Mouse (Mus musculus) stomach, embryonic 14.5 days (tissue): ENCODE measurements around the gene Csad. TPM values are rescaled to one million over a fixed set of nuclear protein-coding genes. Genes with fewer than 3 reads are reported as not detected.

ENCODE experiments used
- ATAC-seq: fragments of 200-750 bp; cut with Nextera tagmentation; 2 replicates; pipeline ENCODE4 v1.8.0; 2017; ENCODE audit warnings: low read depth, moderate TSS enrichment; ENCODE audit not compliant: insufficient number of reproducible peaks, insufficient read depth, low FRiP score
- H3K27ac ChIP-seq: fragments of 300-500 bp; sonication (generic); 2 replicates; pipeline ENCODE4 v1.5.1; 2014; ENCODE audit warnings: mild to moderate bottlenecking, low read length, moderate library complexity, mixed read lengths
- H3K27me3 ChIP-seq: fragments of 300-500 bp; sonication (generic); 2 replicates; pipeline ENCODE4 v1.6.1; 2014; ENCODE audit warnings: low read length, control low read depth, mixed read lengths; ENCODE audit not compliant: control insufficient read depth, insufficient read depth
- H3K36me3 ChIP-seq: fragments of 300-500 bp; sonication (generic); 2 replicates; pipeline ENCODE4 v1.6.1; 2014; ENCODE audit warnings: mild to moderate bottlenecking, control low read depth, low read length, moderate library complexity, mixed read lengths; ENCODE audit not compliant: control insufficient read depth, insufficient read depth
- H3K4me1 ChIP-seq: fragments of 300-500 bp; sonication (generic); 2 replicates; pipeline ENCODE4 v1.6.1; 2014; ENCODE audit warnings: low read length, control low read depth, mixed read lengths; ENCODE audit not compliant: control insufficient read depth, insufficient read depth
- H3K4me2 ChIP-seq: fragments of 300-500 bp; sonication (generic); replicated peaks from 2 replicates; pipeline ENCODE4 v1.6.1; 2014; ENCODE audit warnings: low read depth, low read length, control low read depth
- H3K4me3 ChIP-seq: fragments of 300-500 bp; sonication (generic); 2 replicates; pipeline ENCODE4 v1.5.1; 2014; ENCODE audit warnings: low read depth, low read length, control low read depth
- H3K9ac ChIP-seq: fragments of 300-500 bp; sonication (generic); replicated peaks from 2 replicates; pipeline ENCODE4 v1.6.1; 2014; ENCODE audit warnings: low read depth, mild to moderate bottlenecking, control low read depth, low read length, moderate library complexity, mixed read lengths
- H3K9me3 ChIP-seq: fragments of 300-500 bp; sonication (generic); 2 replicates; pipeline ENCODE4 v1.6.1; 2016; ENCODE audit warnings: low read depth, low read length, control low read depth; ENCODE audit not compliant: control insufficient read depth
- WGBS: fragments of 180-500 bp; shearing (Covaris S2); extraction: QIAGEN DNeasy Blood & Tissue Kit; methylation state at CpG from one replicate; pipeline ENCODE4 v1.1.7; 2014; 5-methylcytosine and 5-hydroxymethylcytosine counted together
- polyA plus RNA-seq: library from polyadenylated mRNA; unstranded; fragments of >200 nt; fragmentation: Nextera tagmentation; extraction: Ambion mirVana; gene quantifications from 2 replicates; pipeline ENCODE4 v1.2.1, GENCODE M21; 2014

The Csad gene
- polyA plus RNA-seq, 1 experiment from 2014 or later: 63.9 TPM

GRCm38 (mm10) chr15:102246866-102247251, 42.3 kb upstream of the Csad start:
- Histone ChIP-seq H3K9ac (peak overlapping the region; percentile 79), H3K9me3 (no peaks in the 10 kb centered on the region), H3K27ac (peak overlapping the region; percentile 99), H3K4me2 (peak overlapping the region; percentile 64), H3K4me1 (peaks cover 53% of the 10 kb centered on the region), H3K36me3 (no peaks in the 10 kb centered on the region), H3K4me3 (peak overlapping the region; percentile 69), H3K27me3 (no peaks in the 10 kb centered on the region)
- under 1% methylated on average over 34 of the region's 35 CpGs for WGBS
- peak; percentile 69 for ATAC-seq

- WGBS: 2% methylated on average over 42 of the region's 44 CpGs
- H3K27me3 ChIP-seq: no peaks in the 10 kb centered on the region
- H3K9ac ChIP-seq: peak overlapping the region; percentile 79
- H3K9me3 ChIP-seq: no peaks in the 10 kb centered on the region
- H3K36me3 ChIP-seq: no peaks in the 10 kb centered on the region
- peak overlapping the region; percentile 69 for H3K4me3 ChIP-seq
- peaks cover 53% of the 10 kb centered on the region for H3K4me1 ChIP-seq
- peak overlapping the region; percentile 64 for H3K4me2 ChIP-seq
- H3K27ac ChIP-seq: peak overlapping the region; percentile 99
- peak; percentile 61; the same call in 1 of the 2 replicates for ATAC-seq
Measured at GRCm38 (mm10) chr15:102245891-102246741, 41.6 kb upstream of the Csad start.

- H3K4me1 ChIP-seq: peaks cover 50% of the 10 kb centered on the region
- peak overlapping the region; percentile 64 for H3K4me2 ChIP-seq
- no peaks in the 10 kb centered on the region for H3K36me3 ChIP-seq
- no peaks in the 10 kb centered on the region for H3K9me3 ChIP-seq
- WGBS: 3% methylated on average over 14 of the region's 14 CpGs
- no peaks in the 10 kb centered on the region for H3K27me3 ChIP-seq
- H3K27ac ChIP-seq: peak overlapping the region; percentile 99
- ATAC-seq: no peak
- H3K4me3 ChIP-seq: peak overlapping the region; percentile 69
- H3K9ac ChIP-seq: peak overlapping the region; percentile 79
Measured at GRCm38 (mm10) chr15:102245461-102245881, 40.9 kb upstream of the Csad start.

GRCm38 (mm10) chr15:102244306-102245191, 40.0 kb upstream of the Csad start:
- 10% methylated on average over 19 of the region's 19 CpGs for WGBS
- Histone ChIP-seq H3K4me3 (peak overlapping the region; percentile 69), H3K9ac (peak overlapping the region; percentile 79), H3K27me3 (no peaks in the 10 kb centered on the region), H3K9me3 (no peaks in the 10 kb centered on the region), H3K4me2 (peak overlapping the region; percentile 64), H3K4me1 (peaks cover 44% of the 10 kb centered on the region), H3K27ac (peak overlapping the region; percentile 99; the same call in 1 of the 2 replicates), H3K36me3 (no peaks in the 10 kb centered on the region; the same call in 1 of the 2 replicates)
- ATAC-seq: no peak

- Histone ChIP-seq H3K4me1 (peaks cover 34% of the 10 kb centered on the region), H3K9me3 (no peaks in the 10 kb centered on the region), H3K36me3 (peaks cover 3% of the 10 kb centered on the region; the same call in 1 of the 2 replicates), H3K27me3 (no peaks in the 10 kb centered on the region), H3K9ac (no peak overlapping the region; the same call in 1 of the 2 replicates), H3K4me2 (peak overlapping the region; percentile 64), H3K27ac (peak overlapping the region; percentile 34), H3K4me3 (peak overlapping the region; percentile 17)
- no peak for ATAC-seq
- 20% methylated on average over 22 of the region's 22 CpGs for WGBS
Measured at GRCm38 (mm10) chr15:102243229-102244190, 39.0 kb upstream of the Csad start.

GRCm38 (mm10) chr15:102242404-102243228, 38.1 kb upstream of the Csad start:
- WGBS: 41% methylated on average over 12 of the region's 12 CpGs
- Histone ChIP-seq H3K4me3 (peak overlapping the region; percentile 17; the same call in 1 of the 2 replicates), H3K9ac (no peak overlapping the region), H3K27ac (peak overlapping the region; percentile 34), H3K4me2 (peak overlapping the region; percentile 64), H3K4me1 (peaks cover 31% of the 10 kb centered on the region), H3K36me3 (peaks cover 9% of the 10 kb centered on the region; the same call in 1 of the 2 replicates), H3K27me3 (no peaks in the 10 kb centered on the region), H3K9me3 (no peaks in the 10 kb centered on the region)
- ATAC-seq: no peak

GRCm38 (mm10) chr15:102240607-102241006, 36.1 kb upstream of the Csad start:
- WGBS: 88% methylated on average over 4 of the region's 4 CpGs
- Histone ChIP-seq H3K27me3 (no peaks in the 10 kb centered on the region), H3K4me2 (no peak overlapping the region), H3K4me1 (peaks cover 38% of the 10 kb centered on the region), H3K36me3 (peaks cover 18% of the 10 kb centered on the region), H3K9me3 (no peaks in the 10 kb centered on the region), H3K4me3 (no peak overlapping the region), H3K27ac (no peak overlapping the region), H3K9ac (no peak overlapping the region)
- ATAC-seq: no peak
